Mouse (Mus musculus) limb, embryonic 12.5 days (tissue): ENCODE measurements at regions not wholly inside any gene's neighbourhood (a gene's known extent, or its start where the extent isn't known, plus 50 kb on each side); places are given as distances from the start of the nearest gene placed in this dataset.

ENCODE experiments used
- ATAC-seq: fragments of 200-750 bp; cut with Nextera tagmentation; 2 replicates; pipeline ENCODE4 v1.8.0; 2017; ENCODE audit warnings: low read depth, moderate TSS enrichment; ENCODE audit not compliant: insufficient number of reproducible peaks, insufficient read depth, low FRiP score, low TSS enrichment
- H3K27ac ChIP-seq: fragments of 300-500 bp; sonication (generic); 2 replicates; pipeline ENCODE4 v1.5.1; 2016; ENCODE audit warnings: mild to moderate bottlenecking, moderate library complexity
- H3K27me3 ChIP-seq: fragments of 300-500 bp; sonication (generic); 2 replicates; pipeline ENCODE4 v1.6.1; 2016; ENCODE audit warnings: mild to moderate bottlenecking, moderate library complexity
- H3K36me3 ChIP-seq: fragments of 300-500 bp; sonication (generic); 2 replicates; pipeline ENCODE4 v1.6.1; 2016; ENCODE audit warnings: mild to moderate bottlenecking, moderate library complexity
- H3K4me1 ChIP-seq: fragments of 300-500 bp; sonication (generic); replicated peaks from 2 replicates; pipeline ENCODE4 v1.6.1; 2016
- H3K4me2 ChIP-seq: fragments of 300-500 bp; sonication (generic); 2 replicates; pipeline ENCODE4 v1.6.1; 2016; ENCODE audit warnings: mild to moderate bottlenecking, moderate library complexity
- H3K4me3 ChIP-seq: fragments of 300-500 bp; sonication (generic); replicated peaks from 2 replicates; pipeline ENCODE4 v1.5.1; 2016; ENCODE audit warnings: mild to moderate bottlenecking
- H3K9ac ChIP-seq: fragments of 300-500 bp; sonication (generic); replicated peaks from 2 replicates; pipeline ENCODE4 v1.6.1; 2016; ENCODE audit warnings: mild to moderate bottlenecking, moderate library complexity
- H3K9me3 ChIP-seq: fragments of 300-500 bp; sonication (generic); 2 replicates; pipeline ENCODE4 v1.6.1; 2016; ENCODE audit warnings: mild to moderate bottlenecking, moderate library complexity
- WGBS: fragments of 180-500 bp; shearing (Covaris S2); methylation state at CpG from one replicate; pipeline ENCODE4 v1.1.7; 2016; 5-methylcytosine and 5-hydroxymethylcytosine counted together

DNA sequence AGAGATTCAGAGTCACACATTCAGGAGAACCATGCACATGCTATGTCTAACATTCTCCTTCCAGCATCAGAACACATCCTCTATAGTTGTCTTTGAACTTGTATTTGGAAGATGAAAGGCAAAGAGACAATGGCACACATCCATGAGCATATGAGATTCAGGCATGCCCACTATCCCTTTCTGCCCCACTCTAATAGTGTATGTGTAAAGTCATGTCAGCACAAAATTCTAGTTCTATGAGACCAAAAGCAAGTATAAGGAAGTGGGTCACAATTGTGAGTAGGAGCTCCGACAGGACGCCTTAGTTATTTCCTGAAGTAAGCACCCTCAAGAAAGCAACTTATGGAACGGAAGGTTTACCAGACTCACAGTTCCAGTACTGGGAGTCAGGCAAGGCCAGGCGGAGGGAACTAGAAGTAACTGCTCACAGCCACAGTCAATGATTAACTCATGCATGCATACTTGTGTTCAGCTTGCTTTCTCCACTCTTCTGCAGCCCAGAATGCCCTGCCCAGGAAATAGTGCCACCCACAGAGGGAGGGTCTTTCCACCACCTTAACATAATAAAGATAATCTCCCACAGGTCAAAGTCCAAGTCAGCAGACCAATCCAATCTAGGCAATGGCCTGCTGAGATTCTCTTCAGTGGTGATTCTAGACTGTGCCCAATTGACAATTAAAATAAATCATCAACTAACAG lies 157.3 kb upstream of the Apob start:
- Histone ChIP-seq H3K27me3 (no peaks in the 10 kb centered on the region), H3K9me3 (no peaks in the 10 kb centered on the region), H3K36me3 (no peaks in the 10 kb centered on the region), H3K4me2 (no peak overlapping the region), H3K4me3 (no peak overlapping the region), H3K4me1 (no peaks in the 10 kb centered on the region; the same call in 1 of the 2 replicates), H3K27ac (no peak overlapping the region), H3K9ac (no peak overlapping the region)
- ATAC-seq: no peak
- 85% methylated on average over 4 of the region's 4 CpGs for WGBS

GRCm38 (mm10) chr12:7820718-7821117 lies 156.7 kb upstream of the Apob start:
- Histone ChIP-seq H3K4me1 (no peaks in the 10 kb centered on the region; the same call in 1 of the 2 replicates), H3K9me3 (peaks cover under 1% of the 10 kb centered on the region), H3K9ac (no peak overlapping the region), H3K4me2 (no peak overlapping the region), H3K27me3 (no peaks in the 10 kb centered on the region), H3K36me3 (no peaks in the 10 kb centered on the region), H3K27ac (no peak overlapping the region), H3K4me3 (no peak overlapping the region)
- WGBS: 80% methylated on average over 2 of the region's 2 CpGs
- ATAC-seq: no peak

- Histone ChIP-seq H3K9me3 (no peaks in the 10 kb centered on the region), H3K36me3 (no peaks in the 10 kb centered on the region), H3K4me3 (no peak overlapping the region), H3K4me2 (no peak overlapping the region), H3K9ac (no peak overlapping the region), H3K27me3 (no peaks in the 10 kb centered on the region), H3K27ac (no peak overlapping the region), H3K4me1 (no peaks in the 10 kb centered on the region)
- 53% methylated on average over 3 of the region's 3 CpGs for WGBS
- ATAC-seq: no peak
Observed at GRCm38 (mm10) chr12:7835731-7836130, 141.7 kb upstream of the Apob start.

DNA sequence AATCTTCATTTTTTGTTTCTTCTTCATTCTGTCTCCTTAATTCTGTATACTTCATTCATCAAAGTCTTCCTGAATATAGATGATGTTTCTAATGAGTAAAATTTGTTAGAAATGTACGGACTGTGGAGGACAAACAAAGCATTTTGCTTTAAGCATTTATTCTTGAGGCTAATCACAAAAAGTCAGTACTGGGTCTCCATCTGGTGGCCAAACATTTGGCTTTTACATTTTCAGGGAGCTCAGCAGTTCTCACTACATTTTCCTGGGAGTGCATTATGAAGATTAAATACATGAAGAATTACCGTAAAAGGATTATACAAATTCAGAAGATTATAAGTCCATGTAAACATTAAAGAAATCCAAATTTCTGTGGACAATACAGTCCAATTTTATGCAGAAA lies 123.6 kb upstream of the Apob start:
- no peaks in the 10 kb centered on the region for H3K4me1 ChIP-seq
- no peaks in the 10 kb centered on the region for H3K9me3 ChIP-seq
- H3K27ac ChIP-seq: no peak overlapping the region
- no peak overlapping the region for H3K9ac ChIP-seq
- WGBS: 81% methylated on average over 2 of the region's 2 CpGs
- no peaks in the 10 kb centered on the region for H3K27me3 ChIP-seq
- H3K36me3 ChIP-seq: no peaks in the 10 kb centered on the region
- no peak overlapping the region for H3K4me2 ChIP-seq
- ATAC-seq: no peak
- no peak overlapping the region for H3K4me3 ChIP-seq

- Histone ChIP-seq H3K4me3 (no peak overlapping the region), H3K9ac (no peak overlapping the region), H3K4me2 (no peak overlapping the region), H3K9me3 (no peaks in the 10 kb centered on the region), H3K36me3 (no peaks in the 10 kb centered on the region), H3K27ac (no peak overlapping the region), H3K4me1 (no peaks in the 10 kb centered on the region), H3K27me3 (no peaks in the 10 kb centered on the region)
- 92% methylated on average over 2 of the region's 2 CpGs for WGBS
- no peak for ATAC-seq
Observed at GRCm38 (mm10) chr12:7855683-7856082, 121.8 kb upstream of the Apob start.

DNA sequence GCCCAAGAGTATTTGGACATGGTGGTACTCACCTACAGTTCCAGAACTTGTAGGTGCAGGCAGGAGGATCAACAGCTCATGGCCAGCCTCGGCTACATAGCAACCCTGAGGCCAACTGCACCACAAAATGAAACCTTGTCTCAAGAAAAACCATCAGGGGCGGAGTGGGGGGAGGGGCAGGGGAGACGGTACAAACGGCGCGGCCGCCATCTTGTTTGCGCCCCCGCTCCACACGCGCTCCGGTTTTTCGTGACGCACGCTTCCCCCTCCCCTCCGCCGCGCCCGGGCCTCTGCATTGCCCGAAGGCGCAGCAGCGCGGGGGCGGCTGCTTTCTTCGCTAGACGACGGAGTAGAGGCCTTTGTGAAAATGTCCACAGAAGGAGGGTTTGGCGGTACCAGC lies 117.9 kb upstream of the Apob start:
- H3K36me3 ChIP-seq: no peaks in the 10 kb centered on the region
- no peak overlapping the region for H3K27ac ChIP-seq
- ATAC-seq: no peak
- H3K9ac ChIP-seq: no peak overlapping the region
- no peaks in the 10 kb centered on the region for H3K4me1 ChIP-seq
- H3K9me3 ChIP-seq: no peaks in the 10 kb centered on the region
- no peak overlapping the region for H3K4me3 ChIP-seq
- H3K4me2 ChIP-seq: no peak overlapping the region
- H3K27me3 ChIP-seq: no peaks in the 10 kb centered on the region
- 85% methylated on average over 28 of the region's 28 CpGs for WGBS

DNA sequence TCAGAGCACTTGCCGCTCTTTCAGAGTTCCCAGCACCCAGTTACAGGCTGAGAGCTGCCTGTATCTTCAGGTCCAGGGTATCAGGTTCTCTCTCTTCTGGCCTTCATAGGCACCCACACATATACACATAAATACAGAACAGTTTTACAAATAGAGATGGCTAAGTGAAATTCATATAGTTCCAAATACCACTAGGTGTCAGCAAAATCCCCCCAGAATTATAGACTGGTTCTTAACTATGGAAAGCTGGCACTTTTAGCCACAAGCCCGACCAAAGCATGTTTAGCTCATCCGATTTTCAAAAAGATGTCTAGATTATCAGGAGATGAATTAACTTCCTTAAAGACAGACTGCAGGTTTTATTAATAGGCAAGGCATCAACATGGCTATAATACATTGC lies 107.4 kb upstream of the Apob start:
- Histone ChIP-seq H3K4me3 (no peak overlapping the region), H3K4me1 (no peaks in the 10 kb centered on the region), H3K9me3 (0 out of 2 replicates have a peak, but pooled peaks cover 5% of the 10 kb centered on the region), H3K27ac (no peak overlapping the region), H3K4me2 (no peak overlapping the region), H3K36me3 (no peaks in the 10 kb centered on the region), H3K9ac (no peak overlapping the region), H3K27me3 (no peaks in the 10 kb centered on the region)
- 80% methylated on average over 3 of the region's 3 CpGs for WGBS
- no peak for ATAC-seq

DNA sequence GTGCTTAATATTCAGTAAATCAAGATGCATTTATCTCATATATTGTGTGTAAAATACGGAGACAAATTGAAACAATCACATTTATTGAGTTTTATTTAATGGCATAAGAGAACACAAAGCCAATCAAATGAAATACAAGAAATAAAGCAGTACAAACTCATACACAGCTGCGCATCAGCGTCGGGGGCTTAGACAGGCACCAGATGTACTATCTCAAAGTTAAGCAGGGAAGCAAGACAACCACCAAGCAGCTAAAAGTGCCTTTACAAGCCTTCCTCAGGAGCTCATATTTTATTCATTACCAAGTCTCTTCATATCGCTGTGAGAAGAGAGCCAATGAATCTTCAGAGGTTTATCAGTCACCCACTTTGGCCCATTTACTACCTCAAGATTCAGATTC lies 107.0 kb upstream of the Apob start:
- H3K4me1 ChIP-seq: no peaks in the 10 kb centered on the region
- WGBS: 86% methylated on average over 5 of the region's 5 CpGs
- H3K27ac ChIP-seq: no peak overlapping the region
- no peak overlapping the region for H3K4me2 ChIP-seq
- 0 out of 2 replicates have a peak, but pooled peaks cover 2% of the 10 kb centered on the region for H3K9me3 ChIP-seq
- no peaks in the 10 kb centered on the region for H3K27me3 ChIP-seq
- H3K36me3 ChIP-seq: no peaks in the 10 kb centered on the region
- no peak overlapping the region for H3K9ac ChIP-seq
- ATAC-seq: no peak
- H3K4me3 ChIP-seq: no peak overlapping the region

GRCm38 (mm10) chr12:7875454-7875853 lies 102.0 kb upstream of the Apob start:
- Histone ChIP-seq H3K4me3 (no peak overlapping the region), H3K36me3 (no peaks in the 10 kb centered on the region), H3K27ac (no peak overlapping the region), H3K9ac (no peak overlapping the region), H3K27me3 (no peaks in the 10 kb centered on the region), H3K4me1 (no peaks in the 10 kb centered on the region), H3K9me3 (no peaks in the 10 kb centered on the region), H3K4me2 (no peak overlapping the region)
- 68% methylated on average over 2 of the region's 2 CpGs for WGBS
- no peak for ATAC-seq

DNA sequence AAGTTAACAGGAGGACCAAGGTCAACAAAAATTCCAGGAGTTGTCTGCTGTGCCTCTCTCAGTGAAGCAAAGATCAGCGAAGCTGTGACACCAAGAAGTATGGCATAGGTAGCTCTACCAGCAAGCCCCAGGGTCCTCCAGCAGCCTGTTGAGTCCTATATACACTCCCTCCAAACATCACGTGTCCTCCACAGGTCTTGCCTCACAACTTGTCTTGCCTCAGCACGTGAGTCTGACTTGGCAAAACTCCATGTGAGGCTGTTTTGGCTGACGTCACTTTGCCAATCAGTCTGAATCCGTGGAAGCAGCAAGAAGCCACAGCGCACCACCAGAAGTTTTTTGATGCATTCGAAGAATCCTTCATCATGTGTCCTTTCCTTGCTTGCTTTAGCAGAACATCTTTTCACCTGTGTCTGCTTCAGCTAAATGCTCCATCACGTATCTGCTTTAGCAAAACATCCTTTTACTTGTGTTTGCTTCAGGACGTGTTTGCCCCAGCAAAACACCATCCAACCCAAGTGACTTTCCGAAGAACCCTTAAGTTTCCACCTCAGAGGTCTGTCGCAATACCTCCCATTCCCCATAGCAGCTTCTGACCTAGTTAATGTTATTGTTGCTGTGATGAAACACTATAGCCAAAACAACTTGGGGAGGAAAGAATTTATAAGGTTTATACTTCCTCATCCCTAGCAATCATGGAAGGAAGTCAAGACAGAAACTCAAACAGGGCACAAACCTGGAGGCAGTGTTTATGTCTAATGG lies 101.0 kb upstream of the Apob start:
- Histone ChIP-seq H3K4me2 (no peak overlapping the region), H3K36me3 (no peaks in the 10 kb centered on the region), H3K4me1 (no peaks in the 10 kb centered on the region), H3K27ac (no peak overlapping the region), H3K9ac (no peak overlapping the region), H3K9me3 (no peaks in the 10 kb centered on the region), H3K27me3 (no peaks in the 10 kb centered on the region), H3K4me3 (no peak overlapping the region)
- no peak for ATAC-seq
- WGBS: 88% methylated on average over 11 of the region's 11 CpGs

DNA sequence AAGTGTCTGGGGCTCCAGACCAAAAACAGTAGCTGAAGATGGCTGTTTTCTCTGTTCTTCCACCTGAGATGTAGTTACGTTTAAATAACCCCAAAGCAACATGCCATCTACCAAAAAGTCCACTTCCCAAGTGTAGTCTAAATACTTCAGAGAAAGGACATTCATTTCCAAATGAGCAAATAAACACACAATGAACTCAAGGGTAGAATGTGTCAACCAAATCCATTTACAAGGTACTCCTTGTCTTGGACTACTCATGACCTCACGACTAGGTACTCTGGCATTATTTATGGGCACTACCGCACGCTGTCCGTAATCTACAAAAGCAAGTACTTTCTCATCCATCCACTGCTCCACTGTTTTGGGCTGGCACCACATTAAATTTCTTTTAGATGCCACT lies 98.7 kb upstream of the Apob start:
- WGBS: 92% methylated on average over 5 of the region's 5 CpGs
- no peak for ATAC-seq
- H3K4me1 ChIP-seq: no peaks in the 10 kb centered on the region

DNA sequence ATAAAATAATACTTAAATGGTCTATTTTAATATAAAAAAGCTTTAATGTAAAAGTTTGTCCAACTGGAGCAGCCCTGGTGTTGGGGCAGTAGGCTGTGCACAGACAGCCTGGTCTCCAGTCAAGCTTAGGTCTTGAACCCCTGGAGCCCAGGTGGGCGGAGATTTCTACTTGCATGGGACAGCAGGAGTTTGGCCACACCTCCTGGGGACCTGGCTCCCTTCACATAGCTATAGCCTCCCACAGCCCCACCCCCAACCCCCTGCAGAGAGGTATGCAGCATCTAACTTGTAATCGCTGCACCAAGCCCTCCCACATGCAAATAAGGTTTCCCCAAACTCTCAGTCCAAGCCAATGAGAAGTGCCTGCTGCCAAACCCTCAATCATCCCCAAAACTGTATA lies 81.3 kb upstream of the Apob start:
- no peaks in the 10 kb centered on the region for H3K36me3 ChIP-seq
- H3K9me3 ChIP-seq: no peaks in the 10 kb centered on the region
- H3K4me1 ChIP-seq: no peaks in the 10 kb centered on the region
- no peak overlapping the region for H3K27ac ChIP-seq
- 65% methylated on average over 2 of the region's 2 CpGs for WGBS
- no peaks in the 10 kb centered on the region for H3K27me3 ChIP-seq
- no peak for ATAC-seq
- H3K4me2 ChIP-seq: no peak overlapping the region
- no peak overlapping the region for H3K9ac ChIP-seq
- no peak overlapping the region for H3K4me3 ChIP-seq

More for the DNA sequence above, 98.7 kb upstream of the Apob start:
- no peak overlapping the region for H3K4me3 ChIP-seq
- H3K36me3 ChIP-seq: no peaks in the 10 kb centered on the region
- no peaks in the 10 kb centered on the region for H3K27me3 ChIP-seq
- H3K9me3 ChIP-seq: no peaks in the 10 kb centered on the region
- H3K4me2 ChIP-seq: no peak overlapping the region
- no peak overlapping the region for H3K9ac ChIP-seq
- H3K27ac ChIP-seq: no peak overlapping the region
